Mouse (Mus musculus): Measurements from ENCODE around the gene Plp2. TPM values are rescaled to one million over a fixed set of nuclear protein-coding genes. Genes with fewer than 3 reads are reported as not detected.

The Plp2 gene
- 30.3 TPM for polyA plus RNA-seq (2017; shearing (Covaris generic))

DNA sequence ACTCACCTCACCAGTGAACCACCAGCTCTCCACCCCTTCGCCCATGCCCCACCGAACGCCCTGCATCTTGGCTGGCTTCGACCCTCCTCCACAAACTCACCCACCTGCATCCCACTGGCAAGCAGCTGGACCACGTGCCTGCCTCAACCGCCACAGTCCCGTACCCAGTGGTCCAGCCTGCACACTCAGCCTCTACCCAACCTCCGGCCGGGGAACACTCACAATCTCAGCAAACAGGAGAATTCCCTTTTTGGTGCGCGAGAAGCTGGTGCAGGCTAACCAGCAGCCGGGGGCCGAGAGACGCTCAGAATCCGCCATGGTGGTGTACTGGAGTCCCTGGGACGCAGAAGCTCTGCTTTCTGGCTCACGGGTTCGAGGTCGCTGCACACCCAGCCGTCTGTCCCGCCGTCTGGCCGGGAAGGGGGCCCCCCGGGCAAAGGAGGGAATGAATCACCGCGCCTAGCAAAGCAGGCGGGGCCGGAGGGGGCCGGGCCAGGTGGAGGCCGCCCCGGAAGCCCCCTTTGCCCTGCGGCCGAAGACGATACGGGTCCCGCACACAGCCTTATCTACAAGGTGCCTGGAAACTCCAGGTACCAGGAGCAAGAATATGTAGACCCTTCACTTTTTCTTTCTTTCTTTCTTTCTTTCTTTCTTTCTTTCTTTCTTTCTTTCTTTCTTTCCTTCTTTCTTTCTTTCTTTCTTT, at the start of gene Plp2:
Gene Plp2, minus strand, starts transcription at position 470 of the 703 bp plus-strand sequence.

GRCm38 (mm10) chrX:7714135-7714899, 43.1 kb upstream of the Plp2 start, which contains the start of gene Wdr45:
Gene Wdr45, plus strand, starts transcription at chrX:7714333.

DNA sequence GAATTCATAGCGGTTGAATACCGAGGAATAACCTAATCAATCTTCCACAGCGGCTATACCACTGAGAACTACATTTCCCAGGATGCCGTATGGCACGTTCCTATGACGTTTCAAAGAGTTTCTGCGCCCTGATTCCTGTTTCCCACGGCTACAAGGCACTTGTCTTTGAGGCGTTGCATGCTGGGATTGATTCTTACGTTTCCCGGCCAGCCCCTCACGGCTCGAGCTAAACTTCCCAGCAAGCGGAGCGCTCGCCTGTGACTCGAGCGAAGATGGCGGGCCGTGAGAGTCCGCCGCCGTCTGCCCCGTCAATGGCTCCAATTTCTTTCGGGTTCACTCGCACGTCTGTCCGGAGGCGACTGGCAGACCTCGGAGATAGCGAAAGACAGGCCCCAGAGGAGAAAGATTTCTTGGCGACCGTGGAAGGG, 25.8 kb upstream of the Plp2 start, which contains the start of gene Gpkow:
Gene Gpkow, plus strand, starts transcription at position 178 of the 428 bp plus-strand sequence.

GRCm38 (mm10) chrX:7680864-7681263, 9.7 kb upstream of the Plp2 start, which contains the start of gene Magix:
Gene Magix, minus strand, starts transcription at chrX:7681251.

GRCm38 (mm10) chrX:7657221-7657639, 14.0 kb downstream of the Plp2 start, which contains the start of gene Prickle3:
Gene Prickle3, plus strand, starts transcription at chrX:7657260.

DNA sequence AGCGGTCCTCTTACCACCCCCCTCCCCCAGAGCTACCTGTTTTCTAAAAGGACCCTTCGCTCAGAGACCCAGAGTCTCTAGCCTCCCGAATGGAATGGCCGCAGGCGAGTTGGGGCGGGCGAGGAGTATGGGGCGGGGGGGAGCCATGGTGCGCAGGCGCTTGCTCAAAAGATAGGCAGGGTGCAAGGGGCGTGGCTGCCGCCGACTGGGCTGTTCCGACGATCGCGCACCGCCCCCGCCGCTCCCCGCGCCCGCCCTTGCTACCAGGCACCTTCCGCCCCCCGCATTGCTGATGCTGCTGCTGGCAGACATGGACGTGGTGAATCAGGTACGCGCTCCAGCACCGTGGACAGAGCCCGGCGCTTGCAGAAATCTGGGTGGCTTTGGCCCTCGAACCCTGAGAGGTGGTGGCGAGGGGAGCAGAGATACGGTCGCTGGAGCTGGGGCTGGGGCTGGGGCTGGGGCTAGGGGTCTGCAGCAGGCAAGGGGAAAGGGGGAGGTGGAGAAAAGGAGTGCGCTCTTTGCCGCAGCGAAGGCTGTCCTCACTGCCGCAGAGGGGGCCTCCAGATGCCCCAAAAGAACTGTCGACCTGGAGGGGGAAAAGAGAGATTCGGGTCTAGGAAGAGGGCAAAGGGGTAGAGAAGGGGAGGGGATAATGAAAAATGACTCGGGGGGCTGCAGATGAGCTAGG, 32.6 kb downstream of the Plp2 start, which contains the start of gene Syp:
Gene Syp, plus strand, starts transcription at position 71 of the 691 bp plus-strand sequence.

Other genes with a start within 250 kb of the Plp2 start
- 1.5 TPM for gene Foxp3, start 97.7 kb downstream of the Plp2 start, polyA plus RNA-seq (2017; shearing (Covaris generic))
- 4.7 TPM for gene Ppp1r3f, start 97.1 kb downstream of the Plp2 start, polyA plus RNA-seq (2017; shearing (Covaris generic))
- gene Ccdc22, start 65.9 kb downstream of the Plp2 start, polyA plus RNA-seq (2017; shearing (Covaris generic)) = 11.1 TPM
- not detected for gene Cacna1f, start 64.3 kb downstream of the Plp2 start, polyA plus RNA-seq (2017; shearing (Covaris generic))
- not detected for gene Syp, start 32.9 kb downstream of the Plp2 start, polyA plus RNA-seq (2017; shearing (Covaris generic))
- 21.6 TPM for gene Prickle3, start 14.1 kb downstream of the Plp2 start, polyA plus RNA-seq (2017; shearing (Covaris generic))
- gene Magix, start 9.9 kb upstream of the Plp2 start, polyA plus RNA-seq (2017; shearing (Covaris generic)) = not detected
- gene Gpkow, start 25.7 kb upstream of the Plp2 start, polyA plus RNA-seq (2017; shearing (Covaris generic)) = 68.3 TPM
- 98.4 TPM for gene Wdr45, start 42.9 kb upstream of the Plp2 start, polyA plus RNA-seq (2017; shearing (Covaris generic))
- not detected for gene Gm45208, start 50.9 kb upstream of the Plp2 start, polyA plus RNA-seq (2017; shearing (Covaris generic))
- 19.8 TPM for gene Praf2, start 57.0 kb upstream of the Plp2 start, polyA plus RNA-seq (2017; shearing (Covaris generic))
- 0.12 TPM for gene Ccdc120, start 79.5 kb upstream of the Plp2 start, polyA plus RNA-seq (2017; shearing (Covaris generic))
- gene Tfe3, start 91.2 kb upstream of the Plp2 start, polyA plus RNA-seq (2017; shearing (Covaris generic)) = 64.9 TPM
- 104 TPM for gene Gripap1, start 118.4 kb upstream of the Plp2 start, polyA plus RNA-seq (2017; shearing (Covaris generic))
- gene Kcnd1, start 150.9 kb upstream of the Plp2 start, polyA plus RNA-seq (2017; shearing (Covaris generic)) = 0.19 TPM
- gene Otud5, start 170.0 kb upstream of the Plp2 start, polyA plus RNA-seq (2017; shearing (Covaris generic)) = 191 TPM
- 233 TPM for gene Pim2, start 206.9 kb upstream of the Plp2 start, polyA plus RNA-seq (2017; shearing (Covaris generic))
- 38.7 TPM for gene Slc35a2, start 212.6 kb upstream of the Plp2 start, polyA plus RNA-seq (2017; shearing (Covaris generic))
- 170 TPM for gene Pqbp1, start 227.9 kb upstream of the Plp2 start, polyA plus RNA-seq (2017; shearing (Covaris generic))
- 101 TPM for gene Timm17b, start 228.0 kb upstream of the Plp2 start, polyA plus RNA-seq (2017; shearing (Covaris generic))
- gene Gm10491, start 236.4 kb upstream of the Plp2 start, polyA plus RNA-seq (2017; shearing (Covaris generic)) = not detected
- not detected for gene Gm10490, start 238.2 kb upstream of the Plp2 start, polyA plus RNA-seq (2017; shearing (Covaris generic))
- gene Pcsk1n, start 248.4 kb upstream of the Plp2 start, polyA plus RNA-seq (2017; shearing (Covaris generic)) = not detected